Mouse (Mus musculus) forebrain, embryonic 16.5 days (tissue): ENCODE data around the gene Tbx2. TPM values are rescaled to one million over a fixed set of nuclear protein-coding genes. Genes with fewer than 3 reads are reported as not detected.

Experiments used
- ATAC-seq: fragments of 200-750 bp; cut with Nextera tagmentation; 2 replicates; pipeline ENCODE4 v1.8.0; 2017; ENCODE audit warnings: mild to moderate bottlenecking, moderate library complexity
- H3K27ac ChIP-seq: fragments of 300-500 bp; sonication (generic); 2 replicates; pipeline ENCODE4 v1.5.1; 2014; ENCODE audit warnings: low read length, control low read depth
- H3K27me3 ChIP-seq: fragments of 300-500 bp; sonication (generic); replicated peaks from 2 replicates; pipeline ENCODE4 v1.6.1; 2014; ENCODE audit warnings: low read length; ENCODE audit not compliant: control insufficient read depth, insufficient read depth
- H3K36me3 ChIP-seq: fragments of 300-500 bp; sonication (generic); 2 replicates; pipeline ENCODE4 v1.6.1; 2014; ENCODE audit not compliant: control insufficient read depth, insufficient read depth
- H3K4me1 ChIP-seq: fragments of 300-500 bp; sonication (generic); replicated peaks from 2 replicates; pipeline ENCODE4 v1.6.1; 2014; ENCODE audit warnings: low read length; ENCODE audit not compliant: control insufficient read depth, insufficient read depth
- H3K4me2 ChIP-seq: fragments of 300-500 bp; sonication (generic); 2 replicates; pipeline ENCODE4 v1.6.1; 2014; ENCODE audit warnings: mild to moderate bottlenecking, low read length, control low read depth
- H3K4me3 ChIP-seq: fragments of 300-500 bp; sonication (generic); replicated peaks from 2 replicates; pipeline ENCODE4 v1.5.1; 2014; ENCODE audit warnings: mild to moderate bottlenecking, low read length, control low read depth
- H3K9ac ChIP-seq: fragments of 300-500 bp; sonication (generic); replicated peaks from 2 replicates; pipeline ENCODE4 v1.6.1; 2014; ENCODE audit warnings: low read depth, low read length, control low read depth
- H3K9me3 ChIP-seq: fragments of 300-500 bp; sonication (generic); 2 replicates; pipeline ENCODE4 v1.6.1; 2016; ENCODE audit warnings: low read length; ENCODE audit not compliant: control insufficient read depth
- WGBS: fragments of 180-500 bp; shearing (Covaris S2); extraction: QIAGEN DNeasy Blood & Tissue Kit; methylation state at CpG from one replicate; pipeline ENCODE4 v1.1.7; 2014; 5-methylcytosine and 5-hydroxymethylcytosine counted together
- polyA plus RNA-seq: library from polyadenylated mRNA; unstranded; fragments of >200 nt; fragmentation: Nextera tagmentation; extraction: Ambion mirVana; gene quantifications from 2 replicates; pipeline ENCODE4 v1.2.1, GENCODE M21; 2015

Tbx2 gene
- polyA plus RNA-seq, 1 experiment from 2014 or later: 0.47 TPM

GRCm38 (mm10) chr11:85888451-85888961 lies 56.2 kb downstream of the Tbx2 start:
- Histone ChIP-seq H3K27me3 (peaks cover 79% of the 10 kb centered on the region), H3K9ac (no peak overlapping the region), H3K9me3 (no peaks in the 10 kb centered on the region), H3K4me2 (no peak overlapping the region), H3K36me3 (no peaks in the 10 kb centered on the region), H3K4me1 (peaks cover 6% of the 10 kb centered on the region; the same call in 1 of the 2 replicates), H3K27ac (no peak overlapping the region), H3K4me3 (no peak overlapping the region)
- 2% methylated on average over 26 of the region's 26 CpGs for WGBS
- ATAC-seq: no peak

GRCm38 (mm10) chr11:85889056-85889729 lies 56.8 kb downstream of the Tbx2 start:
- no peaks in the 10 kb centered on the region for H3K9me3 ChIP-seq
- no peaks in the 10 kb centered on the region for H3K36me3 ChIP-seq
- WGBS: 24% methylated on average over 8 of the region's 8 CpGs

GRCm38 (mm10) chr11:85889730-85890562 lies 57.6 kb downstream of the Tbx2 start:
- Histone ChIP-seq H3K4me1 (peaks cover 10% of the 10 kb centered on the region), H3K9ac (no peak overlapping the region), H3K4me3 (no peak overlapping the region), H3K9me3 (no peaks in the 10 kb centered on the region), H3K27ac (no peak overlapping the region), H3K4me2 (no peak overlapping the region), H3K36me3 (no peaks in the 10 kb centered on the region), H3K27me3 (peaks cover 75% of the 10 kb centered on the region)
- ATAC-seq: no peak
- WGBS: 1% methylated on average over 47 of the region's 47 CpGs

More at GRCm38 (mm10) chr11:85889056-85889729, 56.8 kb downstream of the Tbx2 start:
- Histone ChIP-seq H3K4me1 (peaks cover 6% of the 10 kb centered on the region; the same call in 1 of the 2 replicates), H3K4me3 (no peak overlapping the region), H3K27me3 (peaks cover 81% of the 10 kb centered on the region), H3K9ac (no peak overlapping the region), H3K4me2 (no peak overlapping the region), H3K27ac (no peak overlapping the region)
- ATAC-seq: no peak

- ATAC-seq: no peak
- H3K36me3 ChIP-seq: no peaks in the 10 kb centered on the region
- peaks cover 71% of the 10 kb centered on the region for H3K27me3 ChIP-seq
- H3K9ac ChIP-seq: no peak overlapping the region
- H3K4me1 ChIP-seq: peaks cover 14% of the 10 kb centered on the region
- H3K27ac ChIP-seq: no peak overlapping the region
- no peaks in the 10 kb centered on the region for H3K9me3 ChIP-seq
- H3K4me2 ChIP-seq: no peak overlapping the region
- no peak overlapping the region for H3K4me3 ChIP-seq
- 1% methylated on average over 13 of the region's 13 CpGs for WGBS
Observed at GRCm38 (mm10) chr11:85890563-85890845, 58.2 kb downstream of the Tbx2 start.

GRCm38 (mm10) chr11:85891010-85891691 lies 58.8 kb downstream of the Tbx2 start:
- no peaks in the 10 kb centered on the region for H3K36me3 ChIP-seq
- no peak overlapping the region for H3K9ac ChIP-seq
- H3K9me3 ChIP-seq: no peaks in the 10 kb centered on the region
- no peak overlapping the region for H3K4me3 ChIP-seq
- 3% methylated on average over 13 of the region's 13 CpGs for WGBS
- no peak for ATAC-seq
- no peak overlapping the region for H3K27ac ChIP-seq
- peaks cover 14% of the 10 kb centered on the region for H3K4me1 ChIP-seq
- no peak overlapping the region for H3K4me2 ChIP-seq
- H3K27me3 ChIP-seq: peaks cover 71% of the 10 kb centered on the region

Other genes starting within 250 kb of the Tbx2 start
- gene Gm11444, start 17.8 kb downstream of the Tbx2 start, polyA plus RNA-seq: not detected in 2 replicates
- gene Tbx4, start 53.9 kb downstream of the Tbx2 start, polyA plus RNA-seq: 0.23 and 0.26 TPM in 2 replicates